In genomic region chr4:148229646-148230045, GRCm38 (mm10) we compare ENCODE assay signal across 8 mouse cellular contexts. TPM values are rescaled to one million over a fixed set of nuclear protein-coding genes. Genes with fewer than 3 reads are reported as not detected.
DNase-seq lines count a peak whose midpoint lies in the region; ATAC-seq lines count a peak whose summit lies in the region.

No protein-coding gene starts in this region.

- H3K4me2 ChIP-seq in embryonic facial prominence, embryonic 11.5 days (ENCODE audit: low read depth, low read length) = no peak overlapping the region

- WGBS in embryonic facial prominence, embryonic 11.5 days = 6% methylated on average over 16 of the region's 16 CpGs

- no peaks in the 10 kb centered on the region for H3K36me3 ChIP-seq in embryonic facial prominence, embryonic 11.5 days (replicated peaks; ENCODE audit: control insufficient read depth, insufficient read depth, low read depth, low read length)

- H3K4me1 ChIP-seq in embryonic facial prominence, embryonic 11.5 days (ENCODE audit: control insufficient read depth, insufficient read depth, low read length) = no peaks in the 10 kb centered on the region

- H3K27ac ChIP-seq in embryonic facial prominence, embryonic 11.5 days (replicated peaks; ENCODE audit: low read depth, low read length) = no peak overlapping the region

- intact Hi-C loops in gastrocnemius, postnatal 14 days (cut with DNase I; ENCODE audit: low total_unique reads) = no loop called here

- H3K9ac ChIP-seq in embryonic facial prominence, embryonic 11.5 days (replicated peaks; ENCODE audit: low read length) = no peak overlapping the region

- H3K27me3 ChIP-seq in embryonic facial prominence, embryonic 11.5 days (ENCODE audit: control insufficient read depth, insufficient read depth, low read length) = no peaks in the 10 kb centered on the region

- H3K4me3 ChIP-seq in embryonic facial prominence, embryonic 11.5 days (ENCODE audit: low read depth, low read length) = no peak overlapping the region

- DNase-seq in gastrocnemius, postnatal 14 days = peak; percentile 61
- DNase-seq in gastrocnemius, adult 18-20 months (ENCODE audit: low spot score) = no peak
- peak; percentile 66 for DNase-seq in Muller cell, postnatal 12 days (ENCODE audit: inconsistent ontology term)
- peak; percentile 87 for DNase-seq in embryonic facial prominence, embryonic 11.5 days (ENCODE audit: low spot score)
- DNase-seq in kidney, postnatal 14 days = peak; percentile 75
- no peak for DNase-seq in B cell, adult 2 months
- no peak for DNase-seq in cerebellum, adult 9-11 months

- no peak for ATAC-seq in embryonic facial prominence, embryonic 11.5 days (replicated peaks; ENCODE audit: insufficient number of reproducible peaks, low FRiP score, low TSS enrichment, low read depth)
- ATAC-seq in megakaryocyte-erythroid progenitor cell, adult 5-6 weeks (replicated peaks; ENCODE audit: low FRiP score, low TSS enrichment, poor library complexity, severe bottlenecking) = peak; percentile 98

- H3K9me3 ChIP-seq in embryonic facial prominence, embryonic 11.5 days (replicated peaks; ENCODE audit: control insufficient read depth, low read length) = no peaks in the 10 kb centered on the region

RNA-seq across cellular contexts. Expression of gene Disp3, which starts 58.1 kb away (rescaled TPM):
- total RNA-seq in gastrocnemius, postnatal 14 days (2021) = under 1 TPM; 0.10 to 0.13 TPM
- total RNA-seq in gastrocnemius, adult 18-20 months (2021) = under 1 TPM in 1 of 2 experiments, not detected in 1; 0.14 TPM
- polyA plus RNA-seq in embryonic facial prominence, embryonic 11.5 days (2014; fragmentation: Nextera tagmentation; extraction: Ambion mirVana) = 0.86 and 1.1 TPM in 2 replicates
- total RNA-seq in megakaryocyte-erythroid progenitor cell, adult 5-6 weeks (2014; fragmentation: Nextera tagmentation) = not detected in 2 replicates
- not detected in 2 replicates for total RNA-seq in megakaryocyte-erythroid progenitor cell, adult 5-6 weeks (2017)

Comparison
In these comparisons a context has a peak if more than half of its experiments do, and no peak if none do; other contexts are left out.
1. DNase-seq: peak in gastrocnemius, postnatal 14 days (single experiment), Muller cell, postnatal 12 days (single experiment), embryonic facial prominence, embryonic 11.5 days (single experiment) and kidney, postnatal 14 days (single experiment); none in gastrocnemius, adult 18-20 months (single experiment), B cell, adult 2 months (0 of 2) and cerebellum, adult 9-11 months (single experiment).